Mouse (Mus musculus): ENCODE results near the gene Parp6.

The Parp6 gene

GRCm38 (mm10) chr9:59655958-59656634 lies 39.0 kb downstream of the Parp6 start, which contains the start of gene Pkm:
Gene Pkm, plus strand, starts transcription at chr9:59656368.
- DNase-seq (ENCODE audit: extremely low spot score, low read depth, low spot score), result peak; percentile 100

- peak; percentile 62 for DNase-seq (ENCODE audit: extremely low spot score, low read depth, low spot score)
Measured at GRCm38 (mm10) chr9:59656635-59657617, 39.8 kb downstream of the Parp6 start.

- no peak for DNase-seq (ENCODE audit: extremely low spot score, low read depth, low spot score)
Measured at GRCm38 (mm10) chr9:59658146-59658545, 41.1 kb downstream of the Parp6 start.

- peak; percentile 96 for DNase-seq (ENCODE audit: extremely low spot score, low read depth, low spot score)
Measured at GRCm38 (mm10) chr9:59659036-59660026, 42.2 kb downstream of the Parp6 start.

GRCm38 (mm10) chr9:59660421-59660820 lies 43.3 kb downstream of the Parp6 start:
- no peak for DNase-seq (ENCODE audit: extremely low spot score, low read depth, low spot score)

- no peak for DNase-seq (ENCODE audit: extremely low spot score, low read depth, low spot score)
Measured at GRCm38 (mm10) chr9:59661298-59661975, 44.4 kb downstream of the Parp6 start.

- DNase-seq (ENCODE audit: extremely low spot score, low read depth, low spot score), result no peak
Measured at GRCm38 (mm10) chr9:59663226-59663625, 46.1 kb downstream of the Parp6 start.

- no peak for DNase-seq (ENCODE audit: extremely low spot score, low read depth, low spot score)
Measured at GRCm38 (mm10) chr9:59663957-59664356, 46.9 kb downstream of the Parp6 start.

GRCm38 (mm10) chr9:59664664-59665256 lies 47.7 kb downstream of the Parp6 start:
- DNase-seq (ENCODE audit: extremely low spot score, low read depth, low spot score), result no peak

GRCm38 (mm10) chr9:59666016-59666415 lies 48.9 kb downstream of the Parp6 start:
- no peak for DNase-seq (ENCODE audit: extremely low spot score, low read depth, low spot score)

GRCm38 (mm10) chr9:59666813-59667212 lies 49.7 kb downstream of the Parp6 start:
- DNase-seq (ENCODE audit: extremely low spot score, low read depth, low spot score), result no peak

GRCm38 (mm10) chr9:59667250-59667649 lies 50.2 kb downstream of the Parp6 start:
- DNase-seq (ENCODE audit: extremely low spot score, low read depth, low spot score), result no peak

- no peak for DNase-seq (ENCODE audit: extremely low spot score, low read depth, low spot score)
Measured at GRCm38 (mm10) chr9:59667904-59668303, 50.8 kb downstream of the Parp6 start.

- DNase-seq (ENCODE audit: extremely low spot score, low read depth, low spot score), result no peak
Measured at GRCm38 (mm10) chr9:59668473-59668872, 51.4 kb downstream of the Parp6 start.

- DNase-seq (ENCODE audit: extremely low spot score, low read depth, low spot score), result no peak
Measured at GRCm38 (mm10) chr9:59669172-59669571, 52.1 kb downstream of the Parp6 start.

GRCm38 (mm10) chr9:59672195-59672894 lies 55.3 kb downstream of the Parp6 start:
- no peak for DNase-seq (ENCODE audit: extremely low spot score, low read depth, low spot score)

- DNase-seq (ENCODE audit: extremely low spot score, low read depth, low spot score), result no peak
Measured at GRCm38 (mm10) chr9:59673427-59673826, 56.3 kb downstream of the Parp6 start.

- no peak for DNase-seq (ENCODE audit: extremely low spot score, low read depth, low spot score)
Measured at GRCm38 (mm10) chr9:59675598-59675997, 58.5 kb downstream of the Parp6 start.

- DNase-seq (ENCODE audit: extremely low spot score, low read depth, low spot score), result no peak
Measured at GRCm38 (mm10) chr9:59678313-59678712, 61.2 kb downstream of the Parp6 start.
